Mouse (Mus musculus): ENCODE results near the gene Psmb4. TPM values are rescaled to one million over a fixed set of nuclear protein-coding genes. Genes with fewer than 3 reads are reported as not detected.

The Psmb4 gene
- polyA plus RNA-seq, 1 experiment from 2014 or later: 329 TPM

DNA sequence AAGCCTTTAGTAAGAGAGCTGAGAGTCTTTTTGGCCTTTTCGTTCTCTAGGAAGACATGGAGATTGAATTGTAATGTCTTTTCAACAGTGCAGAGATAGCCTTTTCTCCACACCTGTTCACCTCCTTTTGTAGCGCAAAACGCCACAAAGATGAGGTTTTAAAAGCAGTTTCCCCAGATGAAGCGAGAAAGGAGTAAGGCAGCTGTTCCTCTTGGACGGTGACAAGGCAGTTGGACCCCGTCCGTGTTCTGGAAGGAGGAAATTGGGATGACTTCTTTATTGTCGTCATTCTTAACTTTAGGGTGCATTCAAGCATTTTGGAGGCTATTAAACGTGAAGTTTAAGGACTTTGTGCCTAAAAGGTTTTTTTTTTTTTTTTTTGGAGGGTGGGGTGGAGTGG, 48.1 kb downstream of the Psmb4 start:
- DNase-seq (ENCODE audit: low spot score) (no peak), ATAC-seq (replicated peaks; ENCODE audit: low FRiP score, low read depth) (no peak)
- WGBS: 5% methylated on average over 9 of the region's 9 CpGs
- Histone ChIP-seq H3K4me2 (ENCODE audit: low read length) (peak overlapping the region; percentile 82), H3K27ac (peak overlapping the region; percentile 99), H3K9ac (ENCODE audit: low read depth, low read length) (peak overlapping the region; percentile 97), H3K36me3 (ENCODE audit: insufficient read depth, low read length) (no peaks in the 10 kb centered on the region), H3K4me1 (replicated peaks; ENCODE audit: insufficient read depth, low read length) (peaks cover 7% of the 10 kb centered on the region), H3K9me3 (replicated peaks; ENCODE audit: low read length) (no peaks in the 10 kb centered on the region), H3K4me3 (replicated peaks; ENCODE audit: low read depth, low read length) (peak overlapping the region; percentile 91), H3K27me3 (ENCODE audit: insufficient read depth, low read length) (no peaks in the 10 kb centered on the region)
- TF ChIP-seq CTCF (IDR thresholded peaks at IDR 0.05; ENCODE audit: low read depth): no peak

DNA sequence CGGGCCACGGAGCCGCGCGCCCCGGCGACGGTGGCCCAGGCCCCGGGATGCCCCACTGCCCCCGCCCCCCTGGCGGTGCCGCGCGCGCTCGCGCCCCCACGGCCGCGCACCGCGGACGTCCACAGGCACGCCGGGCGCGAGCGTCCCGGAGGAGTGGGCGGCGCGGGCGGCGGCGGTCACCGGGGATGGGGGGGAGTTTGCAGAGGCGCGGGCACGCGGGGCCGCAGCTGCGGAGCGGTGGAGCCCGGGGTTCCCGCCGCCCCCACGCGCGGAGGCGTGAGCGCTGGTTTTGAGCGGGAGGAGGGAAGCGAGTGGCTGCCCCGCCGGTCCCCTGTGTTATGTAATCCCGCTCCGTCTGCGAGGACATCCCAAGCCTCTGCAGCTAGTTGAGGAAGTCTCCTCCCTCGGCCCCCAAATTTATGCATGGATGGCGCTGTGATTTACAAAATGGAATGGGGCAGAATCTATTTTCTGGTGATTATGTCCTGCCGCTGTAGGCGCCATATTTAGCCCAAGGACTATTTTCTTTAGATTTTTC, 48.7 kb downstream of the Psmb4 start:
- 2% methylated on average over 28 of the region's 62 CpGs for WGBS
- Histone ChIP-seq H3K9me3 (replicated peaks; ENCODE audit: low read length) (no peaks in the 10 kb centered on the region), H3K4me1 (replicated peaks; ENCODE audit: insufficient read depth, low read length) (peaks cover 7% of the 10 kb centered on the region), H3K4me2 (ENCODE audit: low read length) (peak overlapping the region; percentile 82), H3K9ac (ENCODE audit: low read depth, low read length) (peak overlapping the region; percentile 97), H3K27me3 (ENCODE audit: insufficient read depth, low read length) (no peaks in the 10 kb centered on the region), H3K36me3 (ENCODE audit: insufficient read depth, low read length) (no peaks in the 10 kb centered on the region), H3K27ac (peak overlapping the region; percentile 99), H3K4me3 (replicated peaks; ENCODE audit: low read depth, low read length) (peak overlapping the region; percentile 91)
- peak; percentile 73 for ATAC-seq (replicated peaks; ENCODE audit: low FRiP score, low read depth)
- DNase-seq (ENCODE audit: low spot score): peak; percentile 93
- TF ChIP-seq CTCF (IDR thresholded peaks at IDR 0.05; ENCODE audit: low read depth): no peak

DNA sequence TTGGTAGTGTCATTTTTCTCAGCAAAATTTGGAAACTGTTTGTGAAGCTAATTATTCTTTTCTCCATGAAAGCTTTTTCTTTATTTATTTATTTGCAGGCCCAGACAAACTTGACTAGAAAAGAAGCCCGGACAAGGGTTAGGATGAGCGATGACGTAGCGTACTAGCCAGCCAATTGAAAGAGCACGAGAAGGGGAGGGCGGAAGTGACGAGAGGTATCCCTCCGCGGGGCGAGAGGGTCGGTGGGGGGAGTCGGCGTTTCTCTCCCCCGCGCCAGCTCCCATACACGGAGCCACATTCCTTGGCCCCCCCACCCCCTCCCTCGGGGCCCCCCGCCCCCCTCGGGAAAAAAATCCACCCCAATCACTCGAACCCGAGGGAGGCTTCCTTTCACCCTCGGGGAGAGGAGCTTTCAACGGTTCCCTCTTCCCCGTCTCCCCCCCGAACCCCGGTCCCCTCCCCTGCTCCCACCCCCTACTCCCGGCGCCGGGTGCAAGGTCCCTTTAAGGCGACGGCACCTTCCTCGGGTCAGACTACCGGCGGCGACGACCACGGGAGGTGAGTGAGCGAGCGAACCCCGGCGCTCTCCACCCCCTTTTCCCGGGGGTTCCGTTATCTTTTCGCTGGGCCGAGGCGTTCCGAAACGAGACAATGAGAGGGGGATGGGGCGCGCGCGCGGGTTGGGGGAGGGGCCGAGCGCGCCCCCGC, 49.4 kb downstream of the Psmb4 start, which contains the start of gene Pogz:
Pogz (plus strand) TSS at position 385 of the 708 bp plus-strand sequence.
- H3K27ac ChIP-seq: peak within 1 kb of the TSS; percentile 99
- H3K9ac ChIP-seq (ENCODE audit: low read depth, low read length): peak within 1 kb of the TSS; percentile 97
- no peaks in the 10 kb centered on the region for H3K9me3 ChIP-seq (replicated peaks; ENCODE audit: low read length)
- no peak for TF ChIP-seq CTCF (IDR thresholded peaks at IDR 0.05; ENCODE audit: low read depth)
- H3K4me1 ChIP-seq (replicated peaks; ENCODE audit: insufficient read depth, low read length): peaks cover 7% of the 10 kb centered on the region
- peak within 1 kb of the TSS; percentile 82 for H3K4me2 ChIP-seq (ENCODE audit: low read length)
- H3K4me3 ChIP-seq (replicated peaks; ENCODE audit: low read depth, low read length): peak within 1 kb of the TSS; percentile 91
- no peaks in the 10 kb centered on the region for H3K27me3 ChIP-seq (ENCODE audit: insufficient read depth, low read length)
- DNase-seq (ENCODE audit: low spot score) (peak; percentile 99), ATAC-seq (replicated peaks; ENCODE audit: low FRiP score, low read depth) (peak; percentile 95)
- no peaks in the 10 kb centered on the region for H3K36me3 ChIP-seq (ENCODE audit: insufficient read depth, low read length)
- WGBS: 1% methylated on average over 28 of the region's 57 CpGs

DNA sequence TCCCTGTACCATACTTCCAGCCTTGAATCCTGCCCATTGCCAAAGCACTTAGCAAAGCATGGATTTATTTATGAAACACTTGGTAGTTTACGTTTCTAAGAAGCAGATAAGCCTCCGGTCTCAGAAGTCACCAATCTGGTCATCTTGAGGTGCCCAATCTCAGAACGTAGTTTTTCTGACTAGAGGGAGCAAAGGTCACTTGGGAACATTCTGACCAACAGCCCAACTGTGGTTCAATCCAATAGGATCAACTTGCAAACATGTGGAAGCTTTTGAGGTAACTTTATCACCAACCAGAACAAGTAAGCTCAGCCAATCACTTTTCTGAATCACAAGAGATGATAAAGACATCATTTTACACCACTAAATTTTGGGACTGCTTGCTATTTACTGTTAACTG, 51.4 kb downstream of the Psmb4 start:
- Histone ChIP-seq H3K27ac (no peak overlapping the region), H3K9me3 (replicated peaks; ENCODE audit: low read length) (no peaks in the 10 kb centered on the region), H3K27me3 (ENCODE audit: insufficient read depth, low read length) (no peaks in the 10 kb centered on the region), H3K4me1 (replicated peaks; ENCODE audit: insufficient read depth, low read length) (peaks cover 7% of the 10 kb centered on the region), H3K9ac (ENCODE audit: low read depth, low read length) (no peak overlapping the region), H3K4me2 (ENCODE audit: low read length) (no peak overlapping the region), H3K4me3 (replicated peaks; ENCODE audit: low read depth, low read length) (no peak overlapping the region), H3K36me3 (ENCODE audit: insufficient read depth, low read length) (no peaks in the 10 kb centered on the region)
- DNase-seq (ENCODE audit: low spot score) (no peak), ATAC-seq (replicated peaks; ENCODE audit: low FRiP score, low read depth) (no peak)
- TF ChIP-seq CTCF (IDR thresholded peaks at IDR 0.05; ENCODE audit: low read depth): no peak
- 70% methylated on average over 3 of the region's 3 CpGs for WGBS

Other genes starting within 250 kb of the Psmb4 start
- not detected in 2 replicates for gene Gm10972, start 243.8 kb downstream of the Psmb4 start, polyA plus RNA-seq (2015; fragmentation: Nextera tagmentation; extraction: Ambion mirVana)
- gene Tuft1, start 228.1 kb downstream of the Psmb4 start, polyA plus RNA-seq (2015; fragmentation: Nextera tagmentation; extraction: Ambion mirVana): 9.1 and 9.2 TPM in 2 replicates
- 2.9 and 3.0 TPM in 2 replicates for gene Selenbp2, start 193.4 kb downstream of the Psmb4 start, polyA plus RNA-seq (2015; fragmentation: Nextera tagmentation; extraction: Ambion mirVana)
- 15.7 and 16.4 TPM in 2 replicates for gene Cgn, start 100.5 kb downstream of the Psmb4 start, polyA plus RNA-seq (2015; fragmentation: Nextera tagmentation; extraction: Ambion mirVana)
- gene Pogz, start 49.4 kb downstream of the Psmb4 start, polyA plus RNA-seq (2015; fragmentation: Nextera tagmentation; extraction: Ambion mirVana): 14.1 and 14.6 TPM in 2 replicates
- 131 and 168 TPM in 2 replicates for gene Selenbp1, start 46.1 kb upstream of the Psmb4 start, polyA plus RNA-seq (2015; fragmentation: Nextera tagmentation; extraction: Ambion mirVana)
- 5.9 and 6.8 TPM in 2 replicates for gene Rfx5, start 67.1 kb upstream of the Psmb4 start, polyA plus RNA-seq (2015; fragmentation: Nextera tagmentation; extraction: Ambion mirVana)
- gene Pi4kb, start 87.8 kb upstream of the Psmb4 start, polyA plus RNA-seq (2015; fragmentation: Nextera tagmentation; extraction: Ambion mirVana): 20.2 and 20.7 TPM in 2 replicates
- 19.7 and 20.0 TPM in 2 replicates for gene Zfp687, start 128.5 kb upstream of the Psmb4 start, polyA plus RNA-seq (2015; fragmentation: Nextera tagmentation; extraction: Ambion mirVana)
- 214 and 231 TPM in 2 replicates for gene Psmd4, start 155.7 kb upstream of the Psmb4 start, polyA plus RNA-seq (2015; fragmentation: Nextera tagmentation; extraction: Ambion mirVana)
- 17.8 and 19.8 TPM in 2 replicates for gene Pip5k1a, start 220.0 kb upstream of the Psmb4 start, polyA plus RNA-seq (2015; fragmentation: Nextera tagmentation; extraction: Ambion mirVana)
- 116 and 120 TPM in 2 replicates for gene Vps72, start 224.1 kb upstream of the Psmb4 start, polyA plus RNA-seq (2015; fragmentation: Nextera tagmentation; extraction: Ambion mirVana)
- gene Tmod4, start 237.5 kb upstream of the Psmb4 start, polyA plus RNA-seq (2015; fragmentation: Nextera tagmentation; extraction: Ambion mirVana): 0.69 and 0.83 TPM in 2 replicates
- 63.0 and 63.5 TPM in 2 replicates for gene Scnm1, start 247.1 kb upstream of the Psmb4 start, polyA plus RNA-seq (2015; fragmentation: Nextera tagmentation; extraction: Ambion mirVana)
- gene Lysmd1, start 247.1 kb upstream of the Psmb4 start, polyA plus RNA-seq (2015; fragmentation: Nextera tagmentation; extraction: Ambion mirVana): 14.4 and 15.2 TPM in 2 replicates

Data from kidney, postnatal 0 days (tissue).